Comparison of ENCODE assay signal across 8 mouse cellular contexts in the genomic region with DNA sequence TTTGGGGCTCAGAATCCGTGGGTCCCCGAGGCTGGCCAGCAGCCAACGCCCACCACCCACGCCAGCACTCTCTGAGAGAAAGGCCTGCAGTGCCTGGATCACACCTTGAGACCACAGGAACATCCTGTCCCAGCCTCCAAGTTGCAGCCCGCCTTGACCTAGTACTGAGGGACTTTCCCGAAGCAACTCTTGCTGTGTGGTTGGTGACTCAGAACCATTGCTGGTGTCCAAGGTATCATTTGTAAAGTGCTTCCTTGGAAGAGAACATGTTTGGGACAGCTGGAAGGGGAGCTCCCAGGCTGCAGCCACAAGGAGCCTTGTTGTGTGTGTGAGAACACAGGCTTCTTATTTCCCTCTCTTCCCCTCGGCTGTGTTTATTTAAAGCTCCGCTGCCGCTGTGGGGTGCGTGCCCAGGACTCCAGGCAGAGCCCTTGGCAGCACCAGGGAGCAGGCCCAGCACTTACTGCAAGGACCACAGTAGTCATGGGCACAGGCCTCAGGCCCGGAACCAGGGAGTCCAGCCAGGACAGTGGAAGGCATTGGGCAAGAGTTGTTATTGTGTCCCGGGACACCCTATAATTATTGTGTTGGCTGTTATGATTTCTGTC.
DNase-seq lines count a peak whose midpoint lies in the region; ATAC-seq and TF ChIP-seq lines count a peak whose summit lies in the region.

No protein-coding gene starts in this region.

- H3K9ac ChIP-seq in heart, embryonic 11.5 days (ENCODE audit: low read depth, low read length) = no peak overlapping the region
- H3K9ac ChIP-seq in limb, embryonic 13.5 days = no peak overlapping the region
- no peak overlapping the region for H3K9ac ChIP-seq in liver, postnatal 0 days (replicated peaks)
- H3K9ac ChIP-seq in neural tube, embryonic 15.5 days (replicated peaks) = no peak overlapping the region

- no peak overlapping the region for H3K27ac ChIP-seq in heart, embryonic 11.5 days (ENCODE audit: low read depth, low read length)
- peak overlapping the region; percentile 33; the same call in 1 of the 2 replicates for H3K27ac ChIP-seq in limb, embryonic 13.5 days
- H3K27ac ChIP-seq in liver, postnatal 0 days (ENCODE audit: low read depth) = no peak overlapping the region
- no peak overlapping the region for H3K27ac ChIP-seq in neural tube, embryonic 15.5 days (replicated peaks)

- no peak for TF ChIP-seq CTCF in liver, postnatal 0 days (IDR thresholded peaks at IDR 0.05; ENCODE audit: low read depth)

- no peak overlapping the region for H3K4me2 ChIP-seq in heart, embryonic 11.5 days
- no peak overlapping the region for H3K4me2 ChIP-seq in limb, embryonic 13.5 days (replicated peaks)
- no peak overlapping the region for H3K4me2 ChIP-seq in liver, postnatal 0 days (ENCODE audit: low read depth, low read length)
- no peak overlapping the region for H3K4me2 ChIP-seq in neural tube, embryonic 15.5 days

- peaks cover 3% of the 10 kb centered on the region; the same call in 1 of the 2 replicates for H3K9me3 ChIP-seq in heart, embryonic 11.5 days (replicated peaks; ENCODE audit: control insufficient read depth, low read length)
- H3K9me3 ChIP-seq in limb, embryonic 13.5 days = no peaks in the 10 kb centered on the region
- no peaks in the 10 kb centered on the region for H3K9me3 ChIP-seq in liver, postnatal 0 days (ENCODE audit: low read length)
- H3K9me3 ChIP-seq in neural tube, embryonic 15.5 days (replicated peaks) = no peaks in the 10 kb centered on the region

- H3K27me3 ChIP-seq in heart, embryonic 11.5 days (ENCODE audit: control insufficient read depth, insufficient read depth, low read length) = no peaks in the 10 kb centered on the region
- no peaks in the 10 kb centered on the region for H3K27me3 ChIP-seq in limb, embryonic 13.5 days
- no peaks in the 10 kb centered on the region for H3K27me3 ChIP-seq in liver, postnatal 0 days (ENCODE audit: insufficient read depth, low read length)
- no peaks in the 10 kb centered on the region for H3K27me3 ChIP-seq in neural tube, embryonic 15.5 days (replicated peaks)

- H3K36me3 ChIP-seq in heart, embryonic 11.5 days (ENCODE audit: control insufficient read depth, insufficient read depth, low read length) = no peaks in the 10 kb centered on the region
- H3K36me3 ChIP-seq in limb, embryonic 13.5 days = no peaks in the 10 kb centered on the region
- H3K36me3 ChIP-seq in liver, postnatal 0 days (replicated peaks; ENCODE audit: insufficient read depth, low read length) = no peaks in the 10 kb centered on the region
- H3K36me3 ChIP-seq in neural tube, embryonic 15.5 days = no peaks in the 10 kb centered on the region

- no peak overlapping the region for H3K4me3 ChIP-seq in heart, embryonic 11.5 days (ENCODE audit: low read depth, low read length)
- H3K4me3 ChIP-seq in limb, embryonic 13.5 days = no peak overlapping the region
- H3K4me3 ChIP-seq in liver, postnatal 0 days (ENCODE audit: low read depth, low read length) = no peak overlapping the region
- H3K4me3 ChIP-seq in neural tube, embryonic 15.5 days (replicated peaks) = no peak overlapping the region

- peak; percentile 97 for DNase-seq in heart, adult 11 months
- DNase-seq in adrenal gland, adult 18-20 months (ENCODE audit: low spot score in 2 of 2) = peak; percentile 21 to 31
- DNase-seq in heart, adult 8-10 months (ENCODE audit: low spot score) = peak; percentile 62
- DNase-seq in liver, postnatal 0 days = no peak
- DNase-seq in thymus, postnatal 0 days (ENCODE audit: low spot score) = no peak

- ATAC-seq in heart, embryonic 11.5 days (replicated peaks; ENCODE audit: insufficient number of reproducible peaks, low FRiP score, low TSS enrichment) = no peak
- no peak for ATAC-seq in limb, embryonic 13.5 days (ENCODE audit: low FRiP score, low read depth)
- no peak for ATAC-seq in liver, postnatal 0 days
- no peak for ATAC-seq in neural tube, embryonic 15.5 days (ENCODE audit: low FRiP score)

- no peaks in the 10 kb centered on the region for H3K4me1 ChIP-seq in heart, embryonic 11.5 days (ENCODE audit: control insufficient read depth, insufficient read depth, low read length)
- peaks cover 8% of the 10 kb centered on the region for H3K4me1 ChIP-seq in limb, embryonic 13.5 days
- H3K4me1 ChIP-seq in liver, postnatal 0 days (ENCODE audit: insufficient read depth) = no peaks in the 10 kb centered on the region
- no peaks in the 10 kb centered on the region for H3K4me1 ChIP-seq in neural tube, embryonic 15.5 days

- no peak for TF ChIP-seq EP300 in liver, postnatal 0 days (IDR thresholded peaks at IDR 0.05; ENCODE audit: low read depth)

- 49% methylated on average over 12 of the region's 12 CpGs for WGBS in heart, embryonic 11.5 days (ENCODE audit: insufficient replicate concordance)
- 62% methylated on average over 12 of the region's 12 CpGs for WGBS in limb, embryonic 13.5 days
- WGBS in liver, postnatal 0 days (ENCODE audit: insufficient replicate concordance) = 71% methylated on average over 12 of the region's 12 CpGs
- 76% methylated on average over 12 of the region's 12 CpGs for WGBS in neural tube, embryonic 15.5 days

Comparison
In these comparisons a context has a peak if more than half of its experiments do, and no peak if none do; other contexts are left out.
1. DNase-seq: peak in heart, adult 11 months (single experiment), adrenal gland, adult 18-20 months (2 of 2) and heart, adult 8-10 months (single experiment); none in liver, postnatal 0 days (single experiment) and thymus, postnatal 0 days (single experiment).